Mouse (Mus musculus) cortical plate, adult 2 months (tissue): ENCODE results near the gene Klra10. TPM values are rescaled to one million over a fixed set of nuclear protein-coding genes. Genes with fewer than 3 reads are reported as not detected.
"Not testable (repeated sequence)": the region's sequence is repeated elsewhere in the genome, so short reads cannot be mapped to it uniquely, and the experiment has no call there.

Experiments
- H3K27ac ChIP-seq: fragments of 200-500 bp; 2 replicates; pipeline ENCODE4 v1.5.1; 2012; ENCODE audit warnings: low read length, control low read depth, inconsistent platforms; ENCODE audit not compliant: insufficient read depth
- H3K4me1 ChIP-seq: fragments of 200-500 bp; 2 replicates; pipeline ENCODE4 v1.6.1; 2011; ENCODE audit warnings: low read length; ENCODE audit not compliant: control insufficient read depth, insufficient read depth
- H3K4me3 ChIP-seq: fragments of 200-500 bp; 2 replicates; pipeline ENCODE4 v1.5.1; 2011; ENCODE audit warnings: mild to moderate bottlenecking, low read length, control low read depth; ENCODE audit not compliant: insufficient read depth
- CTCF ChIP-seq: fragments of 200-500 bp; IDR thresholded peaks from 2 replicates; pipeline ENCODE4 v1.5.1; 2011; ENCODE audit warnings: mild to moderate bottlenecking, control low read depth, low read length; ENCODE audit not compliant: insufficient read depth; ENCODE audit errors: extremely low read depth
- POLR2A ChIP-seq: fragments of 200-500 bp; IDR thresholded peaks from 2 replicates; pipeline ENCODE4 v1.6.1; 2011; ENCODE audit warnings: mild to moderate bottlenecking, low read length, control low read depth; ENCODE audit not compliant: insufficient read depth; ENCODE audit errors: extremely low read depth
- polyA plus RNA-seq: library from polyadenylated mRNA; depleted of rRNA; stranded (reverse); fragments of >200 nt; gene quantifications from 2 replicates; pipeline ENCODE4 v1.2.3, GENCODE M21; 2012; rRNA removed

Gene Klra10
- polyA plus RNA-seq: 0.13 TPM in 1 of 2 replicates, not detected in the other

GRCm38 (mm10) chr6:130281828-130282227 lies at the start of gene Klra10:
Gene Klra10 (minus strand): TSS chr6:130281928.
- not testable (repeated sequence) for H3K4me3 ChIP-seq, H3K4me1 ChIP-seq, H3K27ac ChIP-seq

- TF ChIP-seq CTCF: no peak
- TF ChIP-seq POLR2A: no peak
Observed at GRCm38 (mm10) chr6:130287984-130288649, 6.4 kb upstream of the Klra10 start.

GRCm38 (mm10) chr6:130255326-130255725 lies 26.4 kb downstream of the Klra10 start:
- H3K4me3 ChIP-seq: no peak overlapping the region
- H3K4me1 ChIP-seq: no peaks in the 10 kb centered on the region
- no peak overlapping the region for H3K27ac ChIP-seq
- TF ChIP-seq CTCF: no peak
- TF ChIP-seq POLR2A: no peak

More at GRCm38 (mm10) chr6:130287984-130288649, 6.4 kb upstream of the Klra10 start:
- H3K4me1 ChIP-seq: no peaks in the 10 kb centered on the region
- no peak overlapping the region for H3K4me3 ChIP-seq
- no peak overlapping the region for H3K27ac ChIP-seq

GRCm38 (mm10) chr6:130237536-130237935 lies 44.2 kb downstream of the Klra10 start:
- Histone ChIP-seq H3K27ac (no peak overlapping the region), H3K4me1 (no peaks in the 10 kb centered on the region), H3K4me3 (no peak overlapping the region)
- TF ChIP-seq CTCF (no peak), POLR2A (no peak)

- no peak for TF ChIP-seq CTCF
- TF ChIP-seq POLR2A: no peak
- Histone ChIP-seq H3K4me3 (no peak overlapping the region), H3K27ac (no peak overlapping the region), H3K4me1 (no peaks in the 10 kb centered on the region)
Observed at GRCm38 (mm10) chr6:130236635-130237034, 45.1 kb downstream of the Klra10 start.

- no peak for TF ChIP-seq CTCF
- TF ChIP-seq POLR2A: no peak
- no peaks in the 10 kb centered on the region for H3K4me1 ChIP-seq
- H3K27ac ChIP-seq: no peak within 1 kb of the TSS
- no peak within 1 kb of the TSS for H3K4me3 ChIP-seq
Observed at GRCm38 (mm10) chr6:130233222-130233621, 48.5 kb downstream of the Klra10 start, which contains the start of gene Klra7. Gene Klra7 (minus strand): TSS chr6:130233322.

Other genes with a start within 250 kb of the Klra10 start
- gene Klra4, start 214.7 kb downstream of the Klra10 start, polyA plus RNA-seq: not detected in 2 replicates
- 0.11 TPM in 1 of 2 replicates, not detected in the other for gene Klra8, start 152.0 kb downstream of the Klra10 start, polyA plus RNA-seq
- gene Klra9, start 88.8 kb downstream of the Klra10 start, polyA plus RNA-seq: 0.17 TPM in 1 of 2 replicates, not detected in the other
- gene Klra7, start 48.6 kb downstream of the Klra10 start, polyA plus RNA-seq: not detected in 2 replicates
- not detected in 2 replicates for gene Klra3, start 55.6 kb upstream of the Klra10 start, polyA plus RNA-seq
- not detected in 2 replicates for gene Klra1, start 104.9 kb upstream of the Klra10 start, polyA plus RNA-seq